Comparison of ENCODE assay signal across 15 mouse cellular contexts in genomic region chr6:148599473-148599872, GRCm38 (mm10).
DNase-seq lines count a peak whose midpoint lies in the region; ATAC-seq lines count a peak whose summit lies in the region.
"Had no signal": no experiment of that assay in that cellular context is flagged by ENCODE, and none has a peak within 500 bp of the region (broad histone marks: within the 10 kb centered on the region; RNA-seq: fewer than 3 reads in every experiment).

No protein-coding gene starts in this region.

- no peaks in the 10 kb centered on the region for H3K9me3 ChIP-seq in heart, embryonic 10.5 days
- H3K9me3 ChIP-seq in midbrain, embryonic 13.5 days = no peaks in the 10 kb centered on the region
- no peaks in the 10 kb centered on the region for H3K9me3 ChIP-seq in midbrain, embryonic 10.5 days (replicated peaks)
- H3K9me3 ChIP-seq in neural tube, embryonic 15.5 days (replicated peaks) = no peaks in the 10 kb centered on the region
- H3K9me3 ChIP-seq: embryonic facial prominence, embryonic 12.5 days; lung, embryonic 15.5 days had no signal

- no peaks in the 10 kb centered on the region for H3K27me3 ChIP-seq in heart, embryonic 10.5 days (ENCODE audit: insufficient read depth, poor library complexity, severe bottlenecking)
- H3K27me3 ChIP-seq in midbrain, embryonic 13.5 days = no peaks in the 10 kb centered on the region
- peaks cover 8% of the 10 kb centered on the region; the same call in 1 of the 2 replicates for H3K27me3 ChIP-seq in midbrain, embryonic 10.5 days (ENCODE audit: low read depth, poor library complexity, severe bottlenecking)
- H3K27me3 ChIP-seq in neural tube, embryonic 15.5 days (replicated peaks) = no peaks in the 10 kb centered on the region
- H3K27me3 ChIP-seq: embryonic facial prominence, embryonic 12.5 days; lung, embryonic 15.5 days had no signal

- peak overlapping the region; percentile 75; the same call in 1 of the 2 replicates for H3K27ac ChIP-seq in heart, embryonic 10.5 days
- H3K27ac ChIP-seq in midbrain, embryonic 13.5 days = no peak overlapping the region
- no peak overlapping the region; the same call in 1 of the 2 replicates for H3K27ac ChIP-seq in midbrain, embryonic 10.5 days (replicated peaks)
- peak overlapping the region; percentile 63; the same call in 1 of the 2 replicates for H3K27ac ChIP-seq in neural tube, embryonic 15.5 days (replicated peaks)
- H3K27ac ChIP-seq: embryonic facial prominence, embryonic 12.5 days; lung, embryonic 15.5 days had no signal

- no peak overlapping the region for H3K4me3 ChIP-seq in heart, embryonic 10.5 days
- no peak overlapping the region for H3K4me3 ChIP-seq in midbrain, embryonic 13.5 days (replicated peaks)
- H3K4me3 ChIP-seq in midbrain, embryonic 10.5 days = no peak overlapping the region
- no peak overlapping the region for H3K4me3 ChIP-seq in neural tube, embryonic 15.5 days (replicated peaks)
- H3K4me3 ChIP-seq: lung, embryonic 15.5 days had no signal

- 69% methylated on average over 4 of the region's 4 CpGs for WGBS in heart, embryonic 10.5 days
- 78% methylated on average over 4 of the region's 4 CpGs for WGBS in midbrain, embryonic 13.5 days
- WGBS in midbrain, embryonic 10.5 days = 71% methylated on average over 4 of the region's 4 CpGs
- WGBS in neural tube, embryonic 15.5 days = 64% methylated on average over 4 of the region's 4 CpGs

- H3K36me3 ChIP-seq in heart, embryonic 10.5 days = no peaks in the 10 kb centered on the region
- H3K36me3 ChIP-seq in midbrain, embryonic 13.5 days = no peaks in the 10 kb centered on the region
- H3K36me3 ChIP-seq in midbrain, embryonic 10.5 days = no peaks in the 10 kb centered on the region
- H3K36me3 ChIP-seq in neural tube, embryonic 15.5 days = no peaks in the 10 kb centered on the region
- H3K36me3 ChIP-seq: embryonic facial prominence, embryonic 12.5 days; lung, embryonic 15.5 days had no signal

- intact Hi-C loops in heart, postnatal 10 days (cut with DNase I) = no loop called here

- peak; percentile 43; the same call in 1 of the 2 replicates for ATAC-seq in midbrain, embryonic 13.5 days
- ATAC-seq in neural tube, embryonic 15.5 days (ENCODE audit: low FRiP score) = 0 out of 2 replicates have a peak, but pooled peaks have one; percentile 16

- no peak overlapping the region for H3K4me2 ChIP-seq in midbrain, embryonic 13.5 days (replicated peaks)
- no peak overlapping the region for H3K4me2 ChIP-seq in neural tube, embryonic 15.5 days

- H3K4me1 ChIP-seq in heart, embryonic 10.5 days = peaks cover 13% of the 10 kb centered on the region
- peaks cover 16% of the 10 kb centered on the region for H3K4me1 ChIP-seq in midbrain, embryonic 13.5 days (replicated peaks)
- H3K4me1 ChIP-seq in midbrain, embryonic 10.5 days = peaks cover 14% of the 10 kb centered on the region
- H3K4me1 ChIP-seq in neural tube, embryonic 15.5 days = peaks cover 18% of the 10 kb centered on the region

- no peak overlapping the region for H3K9ac ChIP-seq in midbrain, embryonic 13.5 days (replicated peaks)
- no peak overlapping the region for H3K9ac ChIP-seq in neural tube, embryonic 15.5 days (replicated peaks)
- H3K9ac ChIP-seq: embryonic facial prominence, embryonic 12.5 days; lung, embryonic 15.5 days had no signal

- no peak for DNase-seq in heart, embryonic 10.5 days (ENCODE audit: low spot score)
- no peak for DNase-seq in heart, postnatal 10 days
- no peak for DNase-seq in midbrain, embryonic 10.5 days (ENCODE audit: low spot score)
- peak; percentile 16 for DNase-seq in hindlimb bud, embryonic 11.5 days (ENCODE audit: extremely low spot score, low read depth, low spot score)
- DNase-seq in adrenal gland, adult 2 months = no peak
- no peak for DNase-seq in urinary bladder, postnatal 10 days (ENCODE audit: low spot score)
- DNase-seq: adrenal gland, postnatal 14 days; cerebellum, postnatal 25 days; gastrocnemius, postnatal 10 days; kidney, adult 8-10 months; thymus, postnatal 25 days had no signal

Comparison
In these comparisons a context has a peak if more than half of its experiments do, and no peak if none do; other contexts are left out.
1. H3K27ac ChIP-seq: peak in heart, embryonic 10.5 days (single experiment) and neural tube, embryonic 15.5 days (single experiment); none in midbrain, embryonic 13.5 days (single experiment) and midbrain, embryonic 10.5 days (single experiment).